In the genomic region with DNA sequence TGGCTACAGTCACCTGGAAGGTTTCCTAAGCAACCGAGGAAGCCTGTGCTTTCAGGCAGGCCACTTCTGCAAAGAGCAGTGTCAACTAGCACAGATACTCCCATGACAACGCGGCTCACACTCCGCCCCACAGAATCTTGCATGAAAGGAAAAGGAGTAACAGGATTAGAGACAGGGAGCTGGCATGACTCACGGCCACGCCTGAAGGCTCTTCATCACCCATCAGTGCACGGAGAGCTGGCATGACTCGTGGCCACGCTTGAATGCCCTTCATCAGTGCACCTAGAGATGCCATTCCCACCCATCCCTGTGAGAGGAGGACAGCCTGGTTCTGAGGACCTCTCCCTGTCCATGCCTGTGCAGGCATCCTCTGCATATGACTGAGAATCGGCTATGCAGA, we compare ENCODE assay signal across 10 mouse cellular contexts. TPM values are rescaled to one million over a fixed set of nuclear protein-coding genes. Genes with fewer than 3 reads are reported as not detected.
DNase-seq lines count a peak whose midpoint lies in the region; ATAC-seq lines count a peak whose summit lies in the region.
"Had no signal": no experiment of that assay in that cellular context is flagged by ENCODE, and none has a peak within 500 bp of the region (broad histone marks: within the 10 kb centered on the region; RNA-seq: fewer than 3 reads in every experiment).

No protein-coding gene starts in this region.

- H3K27me3 ChIP-seq in forebrain, embryonic 12.5 days = no peaks in the 10 kb centered on the region
- H3K27me3 ChIP-seq in forebrain, embryonic 11.5 days (ENCODE audit: control insufficient read depth, insufficient read depth, low read length) = no peaks in the 10 kb centered on the region
- no peaks in the 10 kb centered on the region for H3K27me3 ChIP-seq in midbrain, embryonic 11.5 days (ENCODE audit: control insufficient read depth, insufficient read depth, low read length)
- H3K27me3 ChIP-seq in midbrain, embryonic 13.5 days = no peaks in the 10 kb centered on the region

- H3K36me3 ChIP-seq in forebrain, embryonic 12.5 days (replicated peaks) = no peaks in the 10 kb centered on the region
- no peaks in the 10 kb centered on the region for H3K36me3 ChIP-seq in forebrain, embryonic 11.5 days (ENCODE audit: control insufficient read depth, insufficient read depth, low read length)
- no peaks in the 10 kb centered on the region for H3K36me3 ChIP-seq in midbrain, embryonic 11.5 days (ENCODE audit: control insufficient read depth, insufficient read depth, low read length)
- H3K36me3 ChIP-seq in midbrain, embryonic 13.5 days = no peaks in the 10 kb centered on the region

- WGBS in forebrain, embryonic 12.5 days = 80% methylated on average over 10 of the region's 10 CpGs
- WGBS in forebrain, embryonic 11.5 days = 79% methylated on average over 10 of the region's 10 CpGs
- WGBS in midbrain, embryonic 11.5 days = 59% methylated on average over 10 of the region's 10 CpGs
- 58% methylated on average over 10 of the region's 10 CpGs for WGBS in midbrain, embryonic 13.5 days

- H3K27ac ChIP-seq in forebrain, embryonic 12.5 days = no peak overlapping the region
- H3K27ac ChIP-seq in forebrain, embryonic 11.5 days (ENCODE audit: low read depth, low read length) = no peak overlapping the region
- no peak overlapping the region for H3K27ac ChIP-seq in midbrain, embryonic 11.5 days (ENCODE audit: low read depth, low read length)
- no peak overlapping the region for H3K27ac ChIP-seq in midbrain, embryonic 13.5 days

- 0 out of 2 replicates have a peak overlapping the region, but pooled peaks have one; percentile 21 for H3K9ac ChIP-seq in forebrain, embryonic 12.5 days
- H3K9ac ChIP-seq in forebrain, embryonic 11.5 days (ENCODE audit: low read length) = no peak overlapping the region
- no peak overlapping the region for H3K9ac ChIP-seq in midbrain, embryonic 11.5 days (ENCODE audit: low read length)
- H3K9ac ChIP-seq in midbrain, embryonic 13.5 days (replicated peaks) = no peak overlapping the region

- DNase-seq in forebrain, embryonic 11.5 days (ENCODE audit: low spot score) = no peak
- peak; percentile 81 for DNase-seq in midbrain, embryonic 11.5 days (ENCODE audit: low spot score, missing footprints)
- DNase-seq in adrenal gland, postnatal 10 days = peak; percentile 41
- DNase-seq in right cerebral cortex, adult 2 months (ENCODE audit: low spot score in 2 of 2) = peak; percentile 66 to 71
- no peak for DNase-seq in layer of hippocampus, adult 9-10 months (ENCODE audit: low spot score)
- DNase-seq: layer of hippocampus, postnatal 36 days; thymus, postnatal 36 days had no signal

- ATAC-seq in forebrain, embryonic 12.5 days (ENCODE audit: low FRiP score) = no peak
- no peak for ATAC-seq in forebrain, embryonic 11.5 days (replicated peaks; ENCODE audit: low FRiP score)
- no peak for ATAC-seq in midbrain, embryonic 11.5 days (ENCODE audit: low FRiP score)
- ATAC-seq in midbrain, embryonic 13.5 days = no peak
- ATAC-seq in erythroid progenitor cell, adult 5-6 weeks (replicated peaks; ENCODE audit: low FRiP score, poor library complexity, severe bottlenecking) = no peak

- H3K4me2 ChIP-seq in forebrain, embryonic 12.5 days = no peak overlapping the region
- H3K4me2 ChIP-seq in forebrain, embryonic 11.5 days (ENCODE audit: low read depth, low read length, severe bottlenecking) = no peak overlapping the region
- H3K4me2 ChIP-seq in midbrain, embryonic 11.5 days = no peak overlapping the region
- H3K4me2 ChIP-seq in midbrain, embryonic 13.5 days (replicated peaks) = no peak overlapping the region

- no peak overlapping the region for H3K4me3 ChIP-seq in forebrain, embryonic 12.5 days (replicated peaks)
- no peak overlapping the region for H3K4me3 ChIP-seq in forebrain, embryonic 11.5 days (ENCODE audit: low read depth, low read length)
- H3K4me3 ChIP-seq in midbrain, embryonic 11.5 days (ENCODE audit: low read depth, low read length) = no peak overlapping the region
- no peak overlapping the region for H3K4me3 ChIP-seq in midbrain, embryonic 13.5 days (replicated peaks)

- H3K4me1 ChIP-seq in forebrain, embryonic 12.5 days = peaks cover 11% of the 10 kb centered on the region
- H3K4me1 ChIP-seq in forebrain, embryonic 11.5 days (replicated peaks; ENCODE audit: control insufficient read depth, insufficient read depth, low read length) = no peaks in the 10 kb centered on the region
- H3K4me1 ChIP-seq in midbrain, embryonic 11.5 days (ENCODE audit: control insufficient read depth, insufficient read depth, low read length) = no peaks in the 10 kb centered on the region
- H3K4me1 ChIP-seq in midbrain, embryonic 13.5 days (replicated peaks) = peaks cover 9% of the 10 kb centered on the region

- H3K9me3 ChIP-seq in forebrain, embryonic 12.5 days = no peaks in the 10 kb centered on the region
- H3K9me3 ChIP-seq in forebrain, embryonic 11.5 days (ENCODE audit: control insufficient read depth, low read length) = no peaks in the 10 kb centered on the region
- no peaks in the 10 kb centered on the region for H3K9me3 ChIP-seq in midbrain, embryonic 11.5 days (ENCODE audit: control insufficient read depth, low read length)
- no peaks in the 10 kb centered on the region for H3K9me3 ChIP-seq in midbrain, embryonic 13.5 days

RNA-seq across cellular contexts. Expression of gene Kif23, which starts 20.8 kb away (rescaled TPM):
- polyA plus RNA-seq in forebrain, embryonic 12.5 days (2016; fragmentation: Nextera tagmentation; extraction: Ambion mirVana) = 104 and 106 TPM in 2 replicates
- 124 and 132 TPM in 2 replicates for polyA plus RNA-seq in forebrain, embryonic 11.5 days (2014; fragmentation: Nextera tagmentation; extraction: Ambion mirVana)
- polyA plus RNA-seq in midbrain, embryonic 11.5 days (2014; fragmentation: Nextera tagmentation; extraction: Ambion mirVana) = 110 and 120 TPM in 2 replicates
- polyA plus RNA-seq in midbrain, embryonic 13.5 days (2015; fragmentation: Nextera tagmentation; extraction: Ambion mirVana) = 36.8 and 40.1 TPM in 2 replicates
- 10 to 100 TPM; 21.5 to 38.3 TPM for total RNA-seq in adrenal gland, postnatal 10 days (2021)
- total RNA-seq in erythroid progenitor cell, adult 5-6 weeks (2015; ENCODE audit: low replicate concordance) = 601 and 611 TPM in 2 replicates
- total RNA-seq in erythroid progenitor cell, adult 5-6 weeks (2017; ENCODE audit: low replicate concordance) = 1,112 and 1,280 TPM in 2 replicates

RNA-seq across cellular contexts. Expression of gene Rplp1, which starts 53.0 kb away (rescaled TPM):
- 758 and 840 TPM in 2 replicates for polyA plus RNA-seq in forebrain, embryonic 12.5 days (2016; fragmentation: Nextera tagmentation; extraction: Ambion mirVana)
- 1,000 and 1,067 TPM in 2 replicates for polyA plus RNA-seq in forebrain, embryonic 11.5 days (2014; fragmentation: Nextera tagmentation; extraction: Ambion mirVana)
- polyA plus RNA-seq in midbrain, embryonic 11.5 days (2014; fragmentation: Nextera tagmentation; extraction: Ambion mirVana) = 980 and 1,048 TPM in 2 replicates
- polyA plus RNA-seq in midbrain, embryonic 13.5 days (2015; fragmentation: Nextera tagmentation; extraction: Ambion mirVana) = 860 and 872 TPM in 2 replicates
- 1,000 to 10,000 TPM; 2,187 to 2,232 TPM for total RNA-seq in adrenal gland, postnatal 10 days (2021)
- 1,048 and 1,068 TPM in 2 replicates for total RNA-seq in erythroid progenitor cell, adult 5-6 weeks (2015; ENCODE audit: low replicate concordance)
- total RNA-seq in erythroid progenitor cell, adult 5-6 weeks (2017; ENCODE audit: low replicate concordance) = 1,077 and 1,422 TPM in 2 replicates

RNA-seq across cellular contexts. Expression of gene Paqr5, which starts 59.3 kb away (rescaled TPM):
- polyA plus RNA-seq in forebrain, embryonic 12.5 days (2016; fragmentation: Nextera tagmentation; extraction: Ambion mirVana) = 0.47 and 0.56 TPM in 2 replicates
- 0.49 and 0.60 TPM in 2 replicates for polyA plus RNA-seq in forebrain, embryonic 11.5 days (2014; fragmentation: Nextera tagmentation; extraction: Ambion mirVana)
- 0.26 and 0.37 TPM in 2 replicates for polyA plus RNA-seq in midbrain, embryonic 11.5 days (2014; fragmentation: Nextera tagmentation; extraction: Ambion mirVana)
- 0.39 and 0.75 TPM in 2 replicates for polyA plus RNA-seq in midbrain, embryonic 13.5 days (2015; fragmentation: Nextera tagmentation; extraction: Ambion mirVana)
- under 1 TPM; 0.48 to 0.51 TPM for total RNA-seq in adrenal gland, postnatal 10 days (2021)
- total RNA-seq in erythroid progenitor cell, adult 5-6 weeks (2015; ENCODE audit: low replicate concordance) = not detected in 2 replicates
- total RNA-seq in erythroid progenitor cell, adult 5-6 weeks (2017; ENCODE audit: low replicate concordance) = not detected in 2 replicates

Comparison
In these comparisons a context has a peak if more than half of its experiments do, and no peak if none do; other contexts are left out.
1. DNase-seq: peak in midbrain, embryonic 11.5 days (single experiment), adrenal gland, postnatal 10 days (single experiment) and right cerebral cortex, adult 2 months (2 of 2); none in forebrain, embryonic 11.5 days (single experiment) and layer of hippocampus, adult 9-10 months (single experiment).